Mouse (Mus musculus) stomach, postnatal 0 days (tissue): ENCODE measurements around the gene Ifitm10.

Experiments used
- CTCF ChIP-seq: IDR thresholded peaks from 2 replicates; pipeline ENCODE4 v1.5.1; 2016; ENCODE audit warnings: antibody characterized with exemption, low read depth, mild to moderate bottlenecking, moderate library complexity
- EP300 ChIP-seq: optimal IDR thresholded peaks from 2 replicates; pipeline ENCODE3; 2016; ENCODE audit warnings: antibody characterized with exemption

DNA sequence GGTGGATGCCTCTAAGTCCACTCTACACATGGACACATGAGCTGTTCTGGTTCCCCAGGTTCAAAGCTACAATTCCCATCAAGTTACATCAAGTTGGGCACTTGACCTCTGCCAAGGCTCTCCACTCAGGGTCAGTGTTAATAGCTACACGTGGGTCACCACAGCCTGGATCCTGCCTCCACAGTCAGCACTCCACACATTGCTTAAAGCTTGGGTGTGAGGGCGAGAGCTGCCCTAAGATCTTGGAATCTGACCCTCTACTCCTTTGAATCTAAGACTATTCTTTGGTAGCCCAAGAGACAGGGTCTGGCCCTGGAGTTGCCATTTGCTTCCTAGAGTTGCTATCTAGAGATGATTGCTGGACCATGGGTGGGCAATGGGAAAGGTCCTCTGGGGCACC lies 15.2 kb upstream of the Ifitm10 start:
- TF ChIP-seq EP300 (no peak), CTCF (no peak)
